Mouse (Mus musculus) lung, adult 10 weeks (tissue): ENCODE data around the gene Sult3a2. TPM values are rescaled to one million over a fixed set of nuclear protein-coding genes. Genes with fewer than 3 reads are reported as not detected.

Experiments
- polyA plus RNA-seq: library from polyadenylated mRNA; stranded (reverse); fragments of 350-450 nt; fragmentation: Illumina TruSeq; extraction: RNeasy Lipid Tissue Mini Kit (QIAGEN cat#74804); gene quantifications from one replicate; pipeline ENCODE4 v1.2.3, GENCODE M21; 2014; ENCODE audit warnings: low read depth, low replicate concordance; ENCODE audit not compliant: insufficient read depth

The Sult3a2 gene
- polyA plus RNA-seq = not detected

GRCm38 (mm10) chr10:33786604-33787003 is at the start of gene Sult3a2:
Gene Sult3a2 (minus strand): TSS chr10:33786704.

Other genes starting within 250 kb of the Sult3a2 start
- not detected for gene Clvs2, start 161.9 kb downstream of the Sult3a2 start, polyA plus RNA-seq
- not detected for gene Sult3a1, start 71.0 kb upstream of the Sult3a2 start, polyA plus RNA-seq
- gene Rsph4a, start 118.4 kb upstream of the Sult3a2 start, polyA plus RNA-seq = 4.5 TPM
- 9.0 TPM for gene Zup1, start 164.6 kb upstream of the Sult3a2 start, polyA plus RNA-seq
- 64.5 TPM for gene Rwdd1, start 232.9 kb upstream of the Sult3a2 start, polyA plus RNA-seq